Mouse (Mus musculus) olfactory bulb, adult 2 months (tissue): Measurements from ENCODE around the gene Naa35.

ENCODE experiments used
- CTCF ChIP-seq: fragments of 200-500 bp; IDR thresholded peaks from 2 replicates; pipeline ENCODE4 v1.5.1; 2012; ENCODE audit warnings: low read depth, mild to moderate bottlenecking, low read length, moderate library complexity; ENCODE audit not compliant: insufficient read depth
- POLR2A ChIP-seq: fragments of 200-500 bp; IDR thresholded peaks from 2 replicates; pipeline ENCODE4 v1.6.1; 2012; ENCODE audit warnings: mild to moderate bottlenecking, low read depth, low read length, moderate library complexity; ENCODE audit not compliant: insufficient read depth

DNA sequence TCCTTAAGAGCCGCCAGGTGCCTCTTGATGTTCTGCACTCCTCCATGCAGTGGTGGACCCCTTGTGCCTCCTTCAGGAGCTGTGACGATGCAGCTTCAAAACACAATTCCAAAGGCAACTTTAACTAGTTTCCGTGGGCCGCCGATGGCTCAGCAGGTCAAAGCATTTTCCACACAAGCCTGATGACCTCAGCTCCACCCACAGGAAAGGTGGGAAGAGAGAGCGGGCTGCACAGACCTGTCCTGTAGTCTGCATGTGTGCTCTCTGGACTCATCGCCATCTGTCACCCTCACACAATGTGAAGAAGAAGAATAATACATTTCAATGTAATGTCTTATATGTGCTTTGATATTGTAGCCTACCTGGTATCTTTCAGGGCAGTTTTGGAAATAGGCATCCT, 41.7 kb downstream of the Naa35 start:
- no peak for TF ChIP-seq CTCF
- no peak for TF ChIP-seq POLR2A
